Mouse (Mus musculus): ENCODE measurements around the gene Hist1h3b. TPM values are rescaled to one million over a fixed set of nuclear protein-coding genes. Genes with fewer than 3 reads are reported as not detected.
A peak's percentile ranks its signal among the peaks of the same experiment; 100 is the strongest.

The Hist1h3b gene
- polyA plus RNA-seq, 1 experiment from 2014 or later = 15.4 TPM

DNA sequence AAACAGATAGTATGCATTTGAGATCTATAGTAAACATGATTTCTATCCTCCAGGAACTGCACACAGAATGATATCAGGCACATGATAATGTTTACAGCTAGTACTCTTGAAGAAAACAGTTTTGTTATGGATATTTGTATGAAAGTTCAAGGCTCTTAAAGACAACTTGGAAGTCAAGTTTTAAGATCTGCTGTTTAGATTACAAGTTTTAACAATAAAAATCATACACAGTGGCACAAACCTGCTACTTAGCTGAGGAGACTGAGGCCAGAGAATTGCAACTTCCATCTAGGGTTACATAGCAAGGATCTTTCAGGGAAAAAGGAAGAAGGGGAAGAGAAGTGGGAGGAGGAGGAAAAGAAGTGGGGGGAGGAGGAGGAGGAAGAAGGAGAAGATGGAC lies 2.9 kb downstream of the Hist1h3b start:
- Histone ChIP-seq H3K4me2 (ENCODE audit: low read depth, low read length, severe bottlenecking) (no peak overlapping the region), H3K4me1 (replicated peaks; ENCODE audit: control insufficient read depth, insufficient read depth, low read length) (0 out of 2 replicates have a peak, but pooled peaks cover 4% of the 10 kb centered on the region), H3K27me3 (ENCODE audit: control insufficient read depth, insufficient read depth, low read length) (no peaks in the 10 kb centered on the region), H3K9me3 (ENCODE audit: control insufficient read depth, low read length) (no peaks in the 10 kb centered on the region), H3K9ac (ENCODE audit: low read length) (no peak overlapping the region), H3K36me3 (ENCODE audit: control insufficient read depth, insufficient read depth, low read length) (no peaks in the 10 kb centered on the region), H3K27ac (ENCODE audit: low read depth, low read length) (0 out of 2 replicates have a peak overlapping the region, but pooled peaks have one; percentile 34), H3K4me3 (ENCODE audit: low read depth, low read length) (no peak overlapping the region)
- ATAC-seq (replicated peaks; ENCODE audit: low FRiP score) = no peak
- DNase-seq (ENCODE audit: low spot score) = no peak

DNA sequence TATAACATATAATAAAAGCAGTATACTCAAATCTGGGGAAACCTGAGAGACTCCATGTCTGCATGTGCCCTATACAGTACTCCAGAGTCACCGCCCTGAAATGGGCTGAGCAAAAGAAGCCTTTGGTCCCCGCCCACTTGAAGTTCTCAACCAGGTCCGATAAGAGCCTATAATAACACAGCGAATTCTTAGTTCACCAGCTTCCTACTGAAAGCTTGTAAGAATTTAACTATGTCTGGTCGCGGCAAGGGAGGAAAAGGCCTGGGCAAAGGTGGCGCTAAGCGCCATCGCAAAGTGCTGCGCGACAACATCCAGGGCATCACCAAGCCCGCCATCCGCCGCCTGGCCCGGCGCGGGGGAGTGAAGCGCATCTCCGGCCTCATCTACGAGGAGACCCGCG lies 4.7 kb downstream of the Hist1h3b start, which contains the start of gene Hist1h4b:
TSS of gene Hist1h4b (plus strand) at position 224 of the 400 bp plus-strand sequence.
- peak; percentile 90 for DNase-seq (ENCODE audit: low spot score)
- H3K4me1 ChIP-seq (replicated peaks; ENCODE audit: control insufficient read depth, insufficient read depth, low read length) = 0 out of 2 replicates have a peak, but pooled peaks cover 4% of the 10 kb centered on the region

DNA sequence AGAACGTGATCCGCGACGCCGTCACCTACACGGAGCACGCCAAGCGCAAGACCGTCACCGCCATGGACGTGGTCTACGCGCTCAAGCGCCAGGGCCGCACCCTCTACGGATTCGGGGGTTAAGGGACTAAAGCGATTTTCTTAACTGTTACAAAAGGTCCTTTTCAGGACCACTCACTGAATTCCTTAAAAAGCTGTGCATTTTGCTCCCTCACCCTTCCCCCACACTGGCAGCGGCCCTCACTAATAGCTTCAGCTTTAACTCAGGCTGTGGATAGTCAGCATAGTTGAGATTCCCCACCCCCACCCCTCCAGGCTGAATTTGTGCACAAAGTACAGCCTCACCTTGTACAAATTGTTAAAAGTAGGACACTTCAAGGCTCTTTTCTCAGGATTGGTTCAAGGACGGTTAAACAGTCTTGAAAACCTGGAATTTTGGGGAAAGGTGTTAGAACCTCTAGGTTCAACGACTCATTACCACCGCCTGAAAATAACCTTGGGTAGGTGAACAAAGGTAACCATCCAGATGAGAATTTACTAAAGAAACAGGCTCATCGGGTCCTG lies 5.2 kb downstream of the Hist1h3b start:
- DNase-seq (ENCODE audit: low spot score) = peak; percentile 80
- peak overlapping the region; percentile 93 for H3K27ac ChIP-seq (ENCODE audit: low read depth, low read length)
- no peaks in the 10 kb centered on the region for H3K27me3 ChIP-seq (ENCODE audit: control insufficient read depth, insufficient read depth, low read length)
- H3K9ac ChIP-seq (ENCODE audit: low read length) = peak overlapping the region; percentile 64
- 0 out of 2 replicates have a peak, but pooled peaks cover 4% of the 10 kb centered on the region for H3K4me1 ChIP-seq (replicated peaks; ENCODE audit: control insufficient read depth, insufficient read depth, low read length)
- H3K4me3 ChIP-seq (ENCODE audit: low read depth, low read length) = peak overlapping the region; percentile 32
- H3K4me2 ChIP-seq (ENCODE audit: low read depth, low read length, severe bottlenecking) = peak overlapping the region; percentile 69
- H3K9me3 ChIP-seq (ENCODE audit: control insufficient read depth, low read length) = no peaks in the 10 kb centered on the region
- ATAC-seq (replicated peaks; ENCODE audit: low FRiP score) = peak; percentile 4
- WGBS = under 1% methylated on average over 16 of the region's 23 CpGs
- H3K36me3 ChIP-seq (ENCODE audit: control insufficient read depth, insufficient read depth, low read length) = no peaks in the 10 kb centered on the region

More for the DNA sequence above, 4.7 kb downstream of the Hist1h3b start, which contains the start of gene Hist1h4b:
- WGBS = 0% methylated on average over 18 of the region's 22 CpGs
- Histone ChIP-seq H3K9ac (ENCODE audit: low read length) (peak within 1 kb of the TSS; percentile 64), H3K4me2 (ENCODE audit: low read depth, low read length, severe bottlenecking) (peak within 1 kb of the TSS; percentile 69), H3K27me3 (ENCODE audit: control insufficient read depth, insufficient read depth, low read length) (no peaks in the 10 kb centered on the region), H3K36me3 (ENCODE audit: control insufficient read depth, insufficient read depth, low read length) (no peaks in the 10 kb centered on the region), H3K4me3 (ENCODE audit: low read depth, low read length) (peak within 1 kb of the TSS; percentile 32), H3K27ac (ENCODE audit: low read depth, low read length) (peak within 1 kb of the TSS; percentile 93), H3K9me3 (ENCODE audit: control insufficient read depth, low read length) (no peaks in the 10 kb centered on the region)
- ATAC-seq (replicated peaks; ENCODE audit: low FRiP score) = peak; percentile 73

DNA sequence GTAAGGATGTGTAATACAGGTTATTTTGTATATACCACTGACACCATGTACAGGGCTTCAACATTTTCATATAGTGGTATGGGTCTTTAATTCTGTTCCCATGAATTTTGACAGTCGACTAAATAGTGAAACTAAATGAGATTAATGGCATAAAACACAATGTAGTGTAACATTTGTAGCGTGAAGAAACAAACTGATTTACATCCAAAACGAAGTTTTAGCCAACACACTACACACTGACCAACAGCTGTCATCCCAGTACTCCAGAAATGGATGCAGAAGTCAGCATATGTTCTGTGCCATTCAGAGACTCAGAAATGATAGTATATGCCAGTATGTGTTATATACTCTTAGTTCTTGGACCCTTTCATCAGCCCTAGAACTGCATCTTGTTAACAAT lies 5.9 kb downstream of the Hist1h3b start:
- 60% methylated on average over 3 of the region's 3 CpGs for WGBS

DNA sequence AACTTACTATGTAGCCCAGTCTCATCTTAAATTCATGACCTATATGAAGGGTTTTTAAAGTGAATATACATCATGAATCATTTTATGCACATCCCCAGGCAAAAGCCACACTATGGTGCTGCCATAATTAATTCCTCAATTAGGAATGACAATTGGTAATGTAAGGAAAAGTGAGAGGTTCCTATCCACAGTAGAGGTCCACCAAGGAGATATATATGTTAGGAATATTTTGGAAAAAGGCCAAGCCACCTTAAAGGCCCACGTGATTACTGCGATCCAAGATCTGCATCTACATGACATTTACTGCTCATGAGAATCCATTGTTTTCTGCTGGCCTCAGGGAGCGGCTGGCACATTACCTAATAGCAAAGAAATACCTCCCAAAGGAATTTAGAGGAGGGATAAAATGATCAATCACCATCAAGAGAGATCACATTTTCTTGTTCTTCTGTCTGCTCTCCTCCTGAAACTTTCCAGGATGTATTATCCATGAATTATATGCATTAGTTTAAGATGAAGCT lies 7.2 kb downstream of the Hist1h3b start:
- Histone ChIP-seq H3K4me2 (ENCODE audit: low read depth, low read length, severe bottlenecking) (no peak overlapping the region), H3K4me1 (replicated peaks; ENCODE audit: control insufficient read depth, insufficient read depth, low read length) (peaks cover 8% of the 10 kb centered on the region; the same call in 1 of the 2 replicates), H3K27me3 (ENCODE audit: control insufficient read depth, insufficient read depth, low read length) (no peaks in the 10 kb centered on the region), H3K9ac (ENCODE audit: low read length) (no peak overlapping the region), H3K27ac (ENCODE audit: low read depth, low read length) (peak overlapping the region; percentile 13; the same call in 1 of the 2 replicates), H3K36me3 (ENCODE audit: control insufficient read depth, insufficient read depth, low read length) (no peaks in the 10 kb centered on the region), H3K4me3 (ENCODE audit: low read depth, low read length) (no peak overlapping the region), H3K9me3 (ENCODE audit: control insufficient read depth, low read length) (no peaks in the 10 kb centered on the region)
- ATAC-seq (replicated peaks; ENCODE audit: low FRiP score) (no peak), DNase-seq (ENCODE audit: low spot score) (no peak)
- 72% methylated on average over 3 of the region's 3 CpGs for WGBS

More for the DNA sequence above, 5.9 kb downstream of the Hist1h3b start:
- ATAC-seq (replicated peaks; ENCODE audit: low FRiP score) = no peak
- H3K9ac ChIP-seq (ENCODE audit: low read length) = 0 out of 2 replicates have a peak overlapping the region, but pooled peaks have one; percentile 7
- H3K36me3 ChIP-seq (ENCODE audit: control insufficient read depth, insufficient read depth, low read length) = no peaks in the 10 kb centered on the region
- 0 out of 2 replicates have a peak, but pooled peaks cover 4% of the 10 kb centered on the region for H3K4me1 ChIP-seq (replicated peaks; ENCODE audit: control insufficient read depth, insufficient read depth, low read length)
- H3K27ac ChIP-seq (ENCODE audit: low read depth, low read length) = peak overlapping the region; percentile 93; the same call in 1 of the 2 replicates
- no peak for DNase-seq (ENCODE audit: low spot score)
- H3K4me3 ChIP-seq (ENCODE audit: low read depth, low read length) = no peak overlapping the region
- H3K4me2 ChIP-seq (ENCODE audit: low read depth, low read length, severe bottlenecking) = no peak overlapping the region
- no peaks in the 10 kb centered on the region for H3K9me3 ChIP-seq (ENCODE audit: control insufficient read depth, low read length)
- no peaks in the 10 kb centered on the region for H3K27me3 ChIP-seq (ENCODE audit: control insufficient read depth, insufficient read depth, low read length)

DNA sequence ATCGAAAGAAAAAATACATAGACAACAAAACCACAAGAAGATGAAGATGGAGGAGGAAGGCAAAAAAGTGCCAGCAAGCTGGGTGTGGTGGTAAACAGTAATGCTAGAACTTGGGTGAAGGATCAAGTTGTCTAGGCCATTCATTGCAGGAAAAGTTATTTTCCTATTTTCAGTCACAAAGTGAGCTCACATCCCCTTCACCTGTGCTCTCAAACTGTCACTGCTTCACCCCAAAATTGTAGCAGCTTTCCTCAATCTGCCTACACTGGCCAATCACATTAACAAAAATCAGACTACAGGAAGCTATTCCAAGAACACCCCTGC lies 7.8 kb downstream of the Hist1h3b start:
- ATAC-seq (replicated peaks; ENCODE audit: low FRiP score) (no peak), DNase-seq (ENCODE audit: low spot score) (no peak)
- WGBS = 61% methylated on average over 1 of the region's 1 CpGs
- H3K27me3 ChIP-seq (ENCODE audit: control insufficient read depth, insufficient read depth, low read length) = no peaks in the 10 kb centered on the region
- H3K27ac ChIP-seq (ENCODE audit: low read depth, low read length) = peak overlapping the region; percentile 95
- H3K36me3 ChIP-seq (ENCODE audit: control insufficient read depth, insufficient read depth, low read length) = no peaks in the 10 kb centered on the region
- peak overlapping the region; percentile 38; the same call in 1 of the 2 replicates for H3K4me3 ChIP-seq (ENCODE audit: low read depth, low read length)
- H3K4me1 ChIP-seq (replicated peaks; ENCODE audit: control insufficient read depth, insufficient read depth, low read length) = peaks cover 8% of the 10 kb centered on the region; the same call in 1 of the 2 replicates
- peak overlapping the region; percentile 74 for H3K9ac ChIP-seq (ENCODE audit: low read length)
- peak overlapping the region; percentile 74; the same call in 1 of the 2 replicates for H3K4me2 ChIP-seq (ENCODE audit: low read depth, low read length, severe bottlenecking)
- H3K9me3 ChIP-seq (ENCODE audit: control insufficient read depth, low read length) = no peaks in the 10 kb centered on the region

DNA sequence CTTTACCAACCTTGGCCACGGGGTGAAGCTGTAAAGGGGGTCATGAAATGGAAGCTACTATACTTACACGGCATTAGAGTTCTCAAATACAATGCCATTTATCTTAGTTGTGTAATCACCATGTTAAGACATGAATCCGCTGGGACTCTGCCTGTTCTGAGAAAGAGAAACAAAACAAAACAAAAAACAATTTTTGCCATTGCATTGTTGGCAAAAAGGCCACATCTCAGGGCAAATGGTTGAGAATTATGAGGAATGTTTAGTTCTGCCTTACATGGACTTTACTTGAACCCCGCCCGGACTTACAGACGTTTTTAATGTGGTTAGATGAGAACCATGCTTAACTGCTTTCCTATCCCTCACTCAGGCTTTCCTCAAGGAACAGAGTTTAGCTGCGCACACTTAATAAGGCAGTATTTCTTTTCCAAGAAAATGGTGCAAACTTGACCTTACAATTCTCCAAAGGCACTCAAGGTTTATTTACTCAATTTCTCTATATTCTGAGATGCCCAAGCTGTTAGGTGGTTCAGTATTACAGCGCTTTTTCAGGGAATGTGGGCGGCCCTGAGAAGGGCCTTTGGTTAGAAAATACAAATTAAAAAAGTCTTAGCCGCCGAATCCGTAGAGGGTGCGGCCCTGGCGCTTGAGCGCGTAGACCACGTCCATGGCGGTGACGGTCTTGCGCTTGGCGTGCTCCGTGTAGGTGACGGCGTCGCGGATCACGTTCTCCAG lies 8.3 kb downstream of the Hist1h3b start:
- 2% methylated on average over 22 of the region's 27 CpGs for WGBS
- H3K9me3 ChIP-seq (ENCODE audit: control insufficient read depth, low read length) = no peaks in the 10 kb centered on the region
- no peak for ATAC-seq (replicated peaks; ENCODE audit: low FRiP score)

DNA sequence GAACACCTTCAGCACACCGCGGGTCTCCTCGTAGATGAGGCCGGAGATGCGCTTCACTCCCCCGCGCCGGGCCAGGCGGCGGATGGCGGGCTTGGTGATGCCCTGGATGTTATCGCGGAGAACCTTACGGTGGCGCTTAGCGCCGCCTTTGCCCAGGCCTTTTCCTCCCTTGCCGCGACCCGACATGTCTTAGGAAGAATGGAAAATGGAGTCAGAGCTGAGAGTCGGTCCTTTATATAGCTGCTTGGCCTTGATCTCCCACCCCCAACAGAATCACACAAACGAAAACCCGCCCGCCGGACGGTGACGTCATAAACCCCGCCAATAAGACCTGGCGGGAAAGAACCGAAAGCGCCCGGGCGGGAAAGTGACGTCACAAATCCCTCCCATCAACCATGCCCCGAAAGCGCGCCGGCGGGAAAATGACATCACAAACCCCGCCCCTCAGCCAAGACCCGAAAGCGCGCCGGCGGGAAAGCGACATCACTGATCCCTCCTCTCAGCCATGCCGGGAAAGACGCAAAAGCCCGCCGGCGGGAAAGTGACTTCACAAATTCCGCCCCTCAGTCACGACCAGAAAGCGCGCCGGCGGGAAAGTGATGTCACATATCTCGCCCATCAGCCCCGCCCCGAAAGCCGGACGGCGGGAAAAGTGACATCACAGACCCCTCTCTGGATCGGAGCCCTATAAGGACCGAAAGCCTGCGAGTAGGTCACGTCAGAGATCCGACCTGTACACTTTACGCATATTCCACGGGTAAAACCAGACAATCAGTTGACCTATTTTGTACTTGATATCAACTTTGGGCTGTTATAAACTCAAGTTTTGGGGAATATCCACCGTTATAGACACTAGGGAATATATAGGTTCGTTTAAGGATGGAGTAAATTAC lies 9.2 kb downstream of the Hist1h3b start, which contains the start of gene Hist1h4a:
TSS of gene Hist1h4a (minus strand) at position 259 of the 893 bp plus-strand sequence.
- Histone ChIP-seq H3K27me3 (ENCODE audit: control insufficient read depth, insufficient read depth, low read length) (no peaks in the 10 kb centered on the region), H3K9ac (ENCODE audit: low read length) (peak within 1 kb of the TSS; percentile 77), H3K4me3 (ENCODE audit: low read depth, low read length) (peak within 1 kb of the TSS; percentile 38), H3K4me2 (ENCODE audit: low read depth, low read length, severe bottlenecking) (peak within 1 kb of the TSS; percentile 74), H3K27ac (ENCODE audit: low read depth, low read length) (peak within 1 kb of the TSS; percentile 95), H3K9me3 (ENCODE audit: control insufficient read depth, low read length) (no peaks in the 10 kb centered on the region), H3K4me1 (replicated peaks; ENCODE audit: control insufficient read depth, insufficient read depth, low read length) (peaks cover 8% of the 10 kb centered on the region; the same call in 1 of the 2 replicates), H3K36me3 (ENCODE audit: control insufficient read depth, insufficient read depth, low read length) (no peaks in the 10 kb centered on the region)
- DNase-seq (ENCODE audit: low spot score) = peak; percentile 100
- under 1% methylated on average over 61 of the region's 72 CpGs for WGBS
- ATAC-seq (replicated peaks; ENCODE audit: low FRiP score) = peak; percentile 77

More for the DNA sequence above, 8.3 kb downstream of the Hist1h3b start:
- peak overlapping the region; percentile 38 for H3K4me3 ChIP-seq (ENCODE audit: low read depth, low read length)
- H3K4me1 ChIP-seq (replicated peaks; ENCODE audit: control insufficient read depth, insufficient read depth, low read length) = peaks cover 8% of the 10 kb centered on the region; the same call in 1 of the 2 replicates
- no peak for DNase-seq (ENCODE audit: low spot score)
- peak overlapping the region; percentile 95 for H3K27ac ChIP-seq (ENCODE audit: low read depth, low read length)
- H3K27me3 ChIP-seq (ENCODE audit: control insufficient read depth, insufficient read depth, low read length) = no peaks in the 10 kb centered on the region
- H3K9ac ChIP-seq (ENCODE audit: low read length) = peak overlapping the region; percentile 74
- no peaks in the 10 kb centered on the region for H3K36me3 ChIP-seq (ENCODE audit: control insufficient read depth, insufficient read depth, low read length)
- peak overlapping the region; percentile 74 for H3K4me2 ChIP-seq (ENCODE audit: low read depth, low read length, severe bottlenecking)
